Mouse (Mus musculus): ENCODE measurements around the gene Caly.

GRCm38 (mm10) chr7:140077698-140078097, 4.7 kb downstream of the Caly start:
- TF ChIP-seq CTCF (IDR thresholded peaks at IDR 0.05; ENCODE audit: low read depth) (no peak), EP300 (IDR thresholded peaks at IDR 0.05; ENCODE audit: low read depth) (no peak)

Measured in heart, postnatal 0 days (tissue).